Mouse (Mus musculus) heart, embryonic 16.5 days (tissue): ENCODE measurements around the gene Kdsr. TPM values are rescaled to one million over a fixed set of nuclear protein-coding genes. Genes with fewer than 3 reads are reported as not detected.
A peak's percentile ranks its signal among the peaks of the same experiment; 100 is the strongest.

Experiments
- ATAC-seq: fragments of 200-750 bp; cut with Nextera tagmentation; replicated peaks from 2 replicates; pipeline ENCODE4 v1.8.0; 2017; ENCODE audit warnings: moderate number of reproducible peaks; ENCODE audit not compliant: insufficient read depth, low FRiP score; ENCODE audit errors: extremely low read depth
- H3K27ac ChIP-seq: fragments of 300-500 bp; sonication (generic); 2 replicates; pipeline ENCODE4 v1.5.1; 2014; ENCODE audit warnings: mild to moderate bottlenecking, low read length, control low read depth, moderate library complexity
- H3K27me3 ChIP-seq: fragments of 300-500 bp; sonication (generic); 2 replicates; pipeline ENCODE4 v1.6.1; 2014; ENCODE audit warnings: low read length, mixed read lengths; ENCODE audit not compliant: control insufficient read depth, insufficient read depth
- H3K36me3 ChIP-seq: fragments of 300-500 bp; sonication (generic); 2 replicates; pipeline ENCODE4 v1.6.1; 2014; ENCODE audit not compliant: control insufficient read depth, insufficient read depth
- H3K4me1 ChIP-seq: fragments of 300-500 bp; sonication (generic); 2 replicates; pipeline ENCODE4 v1.6.1; 2014; ENCODE audit warnings: low read length, mixed read lengths; ENCODE audit not compliant: control insufficient read depth, insufficient read depth
- H3K4me2 ChIP-seq: fragments of 300-500 bp; sonication (generic); 2 replicates; pipeline ENCODE4 v1.6.1; 2014; ENCODE audit warnings: low read depth, mild to moderate bottlenecking, control low read depth, low read length
- H3K4me3 ChIP-seq: fragments of 300-500 bp; sonication (generic); 2 replicates; pipeline ENCODE4 v1.5.1; 2014; ENCODE audit warnings: mild to moderate bottlenecking, control low read depth, low read length
- H3K9ac ChIP-seq: fragments of 300-500 bp; sonication (generic); 2 replicates; pipeline ENCODE4 v1.6.1; 2014; ENCODE audit warnings: low read length, control low read depth
- H3K9me3 ChIP-seq: fragments of 300-500 bp; sonication (generic); replicated peaks from 2 replicates; pipeline ENCODE4 v1.6.1; 2016; ENCODE audit warnings: low read length; ENCODE audit not compliant: control insufficient read depth
- WGBS: fragments of 180-500 bp; shearing (Covaris S2); extraction: QIAGEN DNeasy Blood & Tissue Kit; methylation state at CpG from one replicate; pipeline ENCODE4 v1.1.7; 2014; 5-methylcytosine and 5-hydroxymethylcytosine counted together
- polyA plus RNA-seq: library from polyadenylated mRNA; unstranded; fragments of >200 nt; fragmentation: Nextera tagmentation; extraction: Ambion mirVana; gene quantifications from 2 replicates; pipeline ENCODE4 v1.2.1, GENCODE M21; 2015

The Kdsr gene
- polyA plus RNA-seq, 1 experiment from 2014 or later: 10.9 TPM

DNA sequence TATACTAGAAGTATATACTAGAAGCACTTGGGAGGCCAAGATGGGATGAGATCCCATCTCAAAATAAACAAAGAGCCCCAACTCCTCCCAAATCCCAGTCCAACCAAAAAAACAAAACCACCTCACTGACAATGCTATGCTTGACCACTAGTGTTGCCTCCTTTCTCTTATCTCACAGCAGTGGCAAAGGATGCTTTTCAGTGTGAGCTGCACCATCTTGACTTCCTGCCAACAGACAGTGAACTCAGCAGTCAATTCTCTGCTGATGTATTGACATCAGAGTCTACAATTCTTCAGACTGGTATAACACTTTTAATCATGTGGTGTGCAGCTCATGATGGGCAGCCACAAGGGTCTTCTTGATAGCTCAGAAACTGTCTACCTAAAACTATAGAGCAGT lies 9.2 kb upstream of the Kdsr start:
- no peak for ATAC-seq
- no peak overlapping the region for H3K4me3 ChIP-seq
- H3K27me3 ChIP-seq: no peaks in the 10 kb centered on the region
- H3K36me3 ChIP-seq: peaks cover 25% of the 10 kb centered on the region
- no peak overlapping the region for H3K9ac ChIP-seq
- H3K4me2 ChIP-seq: no peak overlapping the region
- H3K27ac ChIP-seq: no peak overlapping the region
- H3K4me1 ChIP-seq: no peaks in the 10 kb centered on the region
- no peaks in the 10 kb centered on the region for H3K9me3 ChIP-seq

DNA sequence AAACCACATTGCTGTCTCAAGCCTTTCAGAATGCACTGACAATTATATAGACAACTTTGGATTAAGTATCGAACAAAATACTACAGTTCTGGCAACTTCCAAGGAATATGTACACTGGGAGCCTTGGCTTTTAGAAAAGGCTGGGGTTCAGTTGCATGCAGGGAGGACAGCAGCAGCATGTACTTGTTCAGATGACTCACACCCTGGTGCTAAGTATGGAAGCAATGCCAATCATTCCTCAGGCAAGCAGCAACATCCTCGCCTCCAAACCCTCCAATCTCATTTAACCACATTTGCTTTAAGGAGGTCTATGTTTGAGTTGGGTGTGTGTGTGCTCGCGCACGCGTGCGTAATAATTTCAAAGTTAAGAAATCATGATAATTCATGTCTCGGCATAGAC lies 6.2 kb upstream of the Kdsr start:
- no peaks in the 10 kb centered on the region for H3K9me3 ChIP-seq
- peaks cover 17% of the 10 kb centered on the region for H3K36me3 ChIP-seq
- no peak for ATAC-seq

DNA sequence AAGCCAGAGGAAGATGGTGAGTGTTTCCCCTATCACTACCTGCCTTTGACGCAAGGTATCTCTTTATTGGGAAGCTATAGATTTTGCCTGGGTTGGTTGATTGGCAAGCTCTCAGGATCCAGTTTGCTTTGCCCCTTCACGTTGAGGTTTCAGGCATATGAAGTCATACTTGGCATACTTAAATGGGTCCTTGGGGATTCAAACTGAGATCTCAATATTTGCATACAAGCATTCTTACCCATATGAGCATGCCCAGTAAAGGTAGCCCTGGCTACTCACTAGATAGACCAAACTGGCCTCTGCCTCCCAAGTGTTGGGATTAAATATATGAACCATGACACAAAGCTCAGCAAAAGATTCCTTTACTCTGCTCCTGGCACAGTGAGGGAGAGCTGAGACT lies 5.3 kb upstream of the Kdsr start:
- Histone ChIP-seq H3K9ac (no peak overlapping the region), H3K27me3 (no peaks in the 10 kb centered on the region), H3K36me3 (peaks cover 9% of the 10 kb centered on the region), H3K4me2 (no peak overlapping the region), H3K27ac (no peak overlapping the region), H3K9me3 (no peaks in the 10 kb centered on the region), H3K4me1 (no peaks in the 10 kb centered on the region), H3K4me3 (no peak overlapping the region)
- no peak for ATAC-seq
- 78% methylated on average over 2 of the region's 2 CpGs for WGBS

More for the DNA sequence above, 6.2 kb upstream of the Kdsr start:
- Histone ChIP-seq H3K27me3 (no peaks in the 10 kb centered on the region), H3K4me1 (no peaks in the 10 kb centered on the region), H3K4me2 (no peak overlapping the region), H3K27ac (no peak overlapping the region), H3K4me3 (no peak overlapping the region), H3K9ac (no peak overlapping the region)
- 88% methylated on average over 8 of the region's 8 CpGs for WGBS

DNA sequence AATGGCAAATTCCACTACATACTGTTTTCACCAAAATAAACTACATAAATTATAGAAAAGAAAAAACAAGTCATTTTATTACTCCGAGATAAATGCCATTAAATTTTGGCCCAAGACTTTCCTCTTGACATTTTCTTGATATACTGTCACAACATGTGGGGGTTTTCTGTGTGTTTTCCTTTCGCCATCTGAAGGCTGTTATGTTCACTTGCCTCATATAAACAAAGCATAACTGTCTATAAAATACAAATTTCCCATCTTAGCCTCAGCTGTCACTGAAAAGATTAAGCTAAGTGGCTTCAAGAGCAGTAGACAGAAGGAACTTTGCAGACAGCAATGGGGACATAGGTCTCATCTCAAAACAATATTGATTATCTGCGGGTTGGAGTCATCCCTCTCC lies 4.8 kb upstream of the Kdsr start:
- no peaks in the 10 kb centered on the region for H3K27me3 ChIP-seq
- H3K27ac ChIP-seq: no peak overlapping the region

DNA sequence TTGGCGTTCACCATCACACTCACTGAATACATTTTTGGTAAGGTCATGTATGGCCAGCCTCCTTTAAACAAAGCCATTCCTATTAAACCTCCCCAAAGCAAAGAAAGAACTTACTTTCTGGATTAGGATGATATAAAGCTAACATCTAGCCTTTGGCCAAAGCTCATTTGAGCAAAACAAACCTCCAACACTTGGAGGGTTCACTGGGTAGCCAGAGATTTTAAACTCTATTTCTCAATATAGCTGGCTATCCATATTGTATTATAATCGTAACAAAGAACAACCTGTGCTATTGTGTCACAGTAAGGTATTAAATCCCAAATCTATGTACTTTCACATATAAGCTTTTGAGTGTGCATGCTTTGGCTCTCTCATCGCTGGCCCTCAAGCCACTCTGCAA lies 1.2 kb upstream of the Kdsr start:
- Histone ChIP-seq H3K4me2 (no peak overlapping the region), H3K27ac (no peak overlapping the region), H3K9ac (no peak overlapping the region), H3K36me3 (no peaks in the 10 kb centered on the region), H3K9me3 (no peaks in the 10 kb centered on the region), H3K4me1 (peaks cover 14% of the 10 kb centered on the region), H3K4me3 (no peak overlapping the region), H3K27me3 (no peaks in the 10 kb centered on the region)
- no peak for ATAC-seq
- WGBS: 85% methylated on average over 3 of the region's 3 CpGs

More for the DNA sequence above, 4.8 kb upstream of the Kdsr start:
- peaks cover 9% of the 10 kb centered on the region for H3K36me3 ChIP-seq
- H3K4me1 ChIP-seq: no peaks in the 10 kb centered on the region
- no peaks in the 10 kb centered on the region for H3K9me3 ChIP-seq
- H3K4me2 ChIP-seq: no peak overlapping the region
- no peak for ATAC-seq
- no peak overlapping the region for H3K9ac ChIP-seq
- 88% methylated on average over 3 of the region's 3 CpGs for WGBS
- no peak overlapping the region for H3K4me3 ChIP-seq

DNA sequence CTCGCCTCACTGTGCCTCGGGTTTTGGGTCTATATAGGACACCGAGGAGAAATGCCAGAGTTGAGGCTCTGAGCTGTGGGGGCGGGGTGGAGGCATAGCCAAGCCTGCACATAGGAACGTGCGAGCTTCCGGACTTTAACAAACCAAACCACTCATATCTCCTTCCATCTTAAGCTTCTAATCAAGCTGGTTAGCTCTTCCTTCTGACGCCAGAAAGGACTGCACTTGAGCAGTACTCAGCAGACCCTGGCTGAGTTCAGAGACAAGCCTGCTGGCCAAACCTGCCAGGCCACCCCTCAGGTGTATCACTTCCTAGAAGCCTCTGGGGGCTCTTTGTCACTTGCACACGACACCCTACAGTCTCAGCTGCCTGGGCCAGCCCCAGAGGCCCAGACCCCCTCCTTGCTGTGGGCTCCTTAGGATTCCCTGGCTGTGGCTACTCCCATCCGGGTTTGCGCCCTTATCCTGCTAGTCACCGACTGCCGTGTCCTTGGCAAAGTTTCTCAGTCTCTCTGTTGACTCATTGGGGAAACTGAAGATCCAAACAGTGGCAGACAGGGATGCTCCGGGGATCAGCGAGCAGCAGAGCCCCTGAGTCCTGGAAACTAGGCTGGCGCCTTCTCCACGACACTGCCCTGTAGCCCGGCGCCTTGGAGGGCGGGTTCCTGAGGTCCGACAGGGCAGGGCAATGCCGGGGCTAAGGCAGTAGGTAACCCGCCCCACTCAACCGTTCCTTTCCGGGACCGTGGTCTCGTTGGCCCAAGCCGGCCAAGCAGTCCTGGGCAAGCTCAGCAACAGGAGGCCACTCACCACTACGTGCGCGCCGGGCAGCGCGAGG lies 574 bp downstream of the Kdsr start:
- Histone ChIP-seq H3K9me3 (no peaks in the 10 kb centered on the region), H3K36me3 (peaks cover 2% of the 10 kb centered on the region; the same call in 1 of the 2 replicates), H3K27me3 (no peaks in the 10 kb centered on the region), H3K4me3 (peak overlapping the region; percentile 91), H3K4me1 (peaks cover 14% of the 10 kb centered on the region), H3K27ac (peak overlapping the region; percentile 93), H3K4me2 (peak overlapping the region; percentile 99), H3K9ac (peak overlapping the region; percentile 87)
- WGBS: 1% methylated on average over 34 of the region's 34 CpGs
- peak; percentile 35 for ATAC-seq

DNA sequence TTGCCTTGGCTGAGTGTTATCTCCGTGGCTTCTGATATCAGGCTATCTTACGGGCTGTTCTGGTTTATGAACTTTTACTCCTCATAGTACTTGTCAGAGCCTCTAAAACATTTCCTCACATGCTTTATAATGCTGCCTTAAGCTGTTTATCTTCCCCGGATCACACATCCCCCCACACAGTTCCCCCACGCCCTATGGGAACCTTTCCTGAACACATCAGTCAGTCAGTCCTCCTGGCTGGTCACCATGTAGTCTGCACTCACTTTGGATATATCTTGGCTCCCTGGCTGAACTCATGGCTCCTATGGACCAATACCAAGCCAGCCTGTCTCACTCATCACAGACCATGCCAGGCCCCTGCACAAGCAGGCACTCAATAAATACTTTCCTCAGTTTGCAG lies 2.9 kb downstream of the Kdsr start:
- Histone ChIP-seq H3K9me3 (no peaks in the 10 kb centered on the region), H3K27me3 (no peaks in the 10 kb centered on the region), H3K4me1 (peaks cover 14% of the 10 kb centered on the region), H3K27ac (no peak overlapping the region), H3K36me3 (peaks cover 3% of the 10 kb centered on the region; the same call in 1 of the 2 replicates), H3K4me2 (no peak overlapping the region), H3K4me3 (no peak overlapping the region), H3K9ac (no peak overlapping the region)
- 60% methylated on average over 4 of the region's 4 CpGs for WGBS
- no peak for ATAC-seq

DNA sequence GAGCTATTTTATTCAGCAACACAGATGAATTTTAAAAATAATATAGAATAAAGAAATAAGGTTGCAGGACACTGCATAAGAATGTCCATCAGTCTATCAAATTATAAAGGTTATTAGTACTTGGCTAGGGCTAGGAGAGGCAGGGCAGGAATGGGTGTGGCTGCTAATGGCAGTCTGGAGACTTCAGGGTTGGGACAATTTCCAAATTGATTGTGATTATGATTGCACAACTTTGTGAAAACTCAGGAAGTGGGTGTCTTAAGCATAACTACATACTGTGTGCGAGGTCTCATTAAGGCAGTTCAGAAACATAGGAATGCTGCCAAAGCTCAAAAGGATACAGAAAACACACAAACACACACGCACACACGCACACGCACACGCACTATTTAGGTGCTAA lies 7.5 kb downstream of the Kdsr start:
- Histone ChIP-seq H3K4me2 (no peak overlapping the region), H3K27me3 (no peaks in the 10 kb centered on the region), H3K36me3 (peaks cover 5% of the 10 kb centered on the region; the same call in 1 of the 2 replicates), H3K27ac (no peak overlapping the region), H3K4me1 (0 out of 2 replicates have a peak, but pooled peaks cover 3% of the 10 kb centered on the region), H3K4me3 (no peak overlapping the region), H3K9ac (no peak overlapping the region), H3K9me3 (no peaks in the 10 kb centered on the region)
- WGBS: 88% methylated on average over 5 of the region's 5 CpGs
- no peak for ATAC-seq

DNA sequence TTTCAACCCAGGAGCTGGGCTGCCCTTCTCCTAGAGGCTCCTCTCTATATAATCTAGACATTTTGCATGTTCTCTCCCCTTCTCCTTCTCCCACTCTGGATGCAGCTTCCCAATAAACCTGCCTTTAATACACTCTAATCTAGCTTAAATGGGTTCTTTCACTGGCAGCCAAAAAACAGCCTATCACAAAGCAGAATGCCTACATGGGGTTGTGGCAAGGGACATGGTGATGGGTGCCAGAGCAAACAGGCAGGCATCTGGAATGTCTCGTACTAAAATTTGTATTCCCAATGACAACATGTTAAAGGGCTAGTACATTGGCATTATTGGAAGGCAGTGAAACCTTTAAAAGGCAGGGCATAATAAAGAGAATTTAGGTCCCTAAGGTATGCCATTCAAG lies 8.9 kb downstream of the Kdsr start:
- Histone ChIP-seq H3K36me3 (peaks cover 9% of the 10 kb centered on the region; the same call in 1 of the 2 replicates), H3K4me3 (no peak overlapping the region), H3K27me3 (no peaks in the 10 kb centered on the region), H3K9me3 (no peaks in the 10 kb centered on the region), H3K27ac (no peak overlapping the region), H3K9ac (no peak overlapping the region), H3K4me1 (no peaks in the 10 kb centered on the region), H3K4me2 (no peak overlapping the region)
- 73% methylated on average over 1 of the region's 1 CpGs for WGBS
- no peak for ATAC-seq
